Mouse (Mus musculus): ENCODE results near the gene Defa23. TPM values are rescaled to one million over a fixed set of nuclear protein-coding genes. Genes with fewer than 3 reads are reported as not detected.
"Not testable (repeated sequence)": the region's sequence is repeated elsewhere in the genome, so short reads cannot be mapped to it uniquely, and the experiment has no call there.

The Defa23 gene
- not detected in 2 replicates for polyA plus RNA-seq (2012; ENCODE audit: insufficient read depth, insufficient read length, low replicate concordance, missing spikeins)

DNA sequence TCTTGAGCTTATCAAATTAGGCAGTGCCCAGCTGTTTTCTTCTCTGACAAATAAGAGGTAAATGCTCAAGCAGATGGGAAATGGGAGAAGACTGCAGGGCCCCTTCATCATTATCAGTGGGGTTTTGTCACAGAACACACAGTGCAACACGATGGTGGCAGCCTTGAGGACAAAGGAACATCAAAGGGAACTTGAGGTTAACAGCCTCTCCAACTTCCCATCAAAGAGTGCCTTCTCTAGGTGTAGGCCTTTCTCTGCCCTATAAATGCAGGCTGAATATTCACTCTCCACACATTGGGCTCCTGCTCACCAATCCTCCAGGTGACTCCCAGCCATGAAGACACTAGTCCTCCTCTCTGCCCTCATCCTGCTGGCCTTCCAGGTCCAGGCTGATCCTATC lies at the start of gene Defa23:
TSS of gene Defa23 (plus strand) at position 301 of the 400 bp plus-strand sequence.
- no CpG with 5 or more reads among the region's 1 CpGs for WGBS
- H3K4me3 ChIP-seq (ENCODE audit: insufficient read depth, low read depth, low read length); H3K4me1 ChIP-seq (ENCODE audit: control insufficient read depth, insufficient read depth, low read length); H3K27ac ChIP-seq (ENCODE audit: insufficient read depth, low read depth, low read length): not testable (repeated sequence)

GRCm38 (mm10) chr8:21006801-21007200 lies 48.0 kb upstream of the Defa23 start:
- TF ChIP-seq POLR2A (IDR thresholded peaks at IDR 0.05; ENCODE audit: insufficient read depth, low read depth, low read length) (no peak), CTCF (IDR thresholded peaks at IDR 0.05; ENCODE audit: insufficient read depth, low read depth, low read length) (no peak)
- 20% methylated on average over 1 of the region's 1 CpGs for whole genome bisulfite sequencing
- no peak overlapping the region for H3K4me3 ChIP-seq (ENCODE audit: insufficient read depth, low read depth, low read length)
- no peak overlapping the region for H3K27ac ChIP-seq (ENCODE audit: insufficient read depth, low read depth, low read length)
- no peaks in the 10 kb centered on the region for H3K4me1 ChIP-seq (ENCODE audit: control insufficient read depth, insufficient read depth, low read length)

GRCm38 (mm10) chr8:21008578-21008977 lies 46.3 kb upstream of the Defa23 start:
- H3K27ac ChIP-seq (ENCODE audit: insufficient read depth, low read depth, low read length); H3K4me1 ChIP-seq (ENCODE audit: control insufficient read depth, insufficient read depth, low read length); H3K4me3 ChIP-seq (ENCODE audit: insufficient read depth, low read depth, low read length): not testable (repeated sequence)
- 43% methylated on average over 6 of the region's 6 CpGs for WGBS

GRCm38 (mm10) chr8:21010548-21010947 lies 44.3 kb upstream of the Defa23 start:
- 71% methylated on average over 1 of the region's 1 CpGs for WGBS
- H3K27ac ChIP-seq (ENCODE audit: insufficient read depth, low read depth, low read length), result not testable (repeated sequence)

GRCm38 (mm10) chr8:21025245-21025644 lies 29.6 kb upstream of the Defa23 start, which contains the start of gene Defa21:
Gene Defa21, plus strand, starts transcription at chr8:21025545.
- not testable (repeated sequence) for H3K27ac ChIP-seq (ENCODE audit: insufficient read depth, low read depth, low read length); H3K4me1 ChIP-seq (ENCODE audit: control insufficient read depth, insufficient read depth, low read length); H3K4me3 ChIP-seq (ENCODE audit: insufficient read depth, low read depth, low read length)
- WGBS, result no CpG with 5 or more reads among the region's 1 CpGs

More at GRCm38 (mm10) chr8:21010548-21010947, 44.3 kb upstream of the Defa23 start:
- not testable (repeated sequence) for H3K4me3 ChIP-seq (ENCODE audit: insufficient read depth, low read depth, low read length); H3K4me1 ChIP-seq (ENCODE audit: control insufficient read depth, insufficient read depth, low read length)

DNA sequence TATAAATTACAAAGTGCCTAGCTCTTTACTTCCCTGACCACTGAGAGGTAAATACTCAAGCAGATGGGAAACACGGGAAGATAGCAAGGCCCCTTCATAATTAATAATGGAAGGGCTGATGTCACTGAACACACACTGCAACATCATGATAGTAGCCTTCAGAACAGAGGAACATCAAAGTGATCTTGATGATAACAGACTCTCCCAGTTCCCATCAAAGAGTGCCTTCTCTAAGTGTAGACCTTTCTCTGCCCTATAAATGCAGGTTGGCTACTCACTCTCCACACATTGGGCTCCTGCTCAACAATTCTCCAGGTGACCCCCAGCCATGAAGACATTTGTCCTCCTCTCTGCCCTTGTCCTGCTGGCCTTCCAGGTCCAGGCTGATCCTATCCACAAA lies 9.9 kb downstream of the Defa23 start, which contains the start of gene Defa35:
TSS of gene Defa35 (plus strand) at position 301 of the 400 bp plus-strand sequence.
- H3K4me3 ChIP-seq (ENCODE audit: insufficient read depth, low read depth, low read length); H3K27ac ChIP-seq (ENCODE audit: insufficient read depth, low read depth, low read length); H3K4me1 ChIP-seq (ENCODE audit: control insufficient read depth, insufficient read depth, low read length): not testable (repeated sequence)
- 74% methylated on average over 1 of the region's 1 CpGs for WGBS

GRCm38 (mm10) chr8:21084142-21084541 lies 29.3 kb downstream of the Defa23 start, which contains the start of gene Defa25:
Gene Defa25, plus strand, starts transcription at chr8:21084442.
- not testable (repeated sequence) for H3K27ac ChIP-seq (ENCODE audit: insufficient read depth, low read depth, low read length); H3K4me1 ChIP-seq (ENCODE audit: control insufficient read depth, insufficient read depth, low read length); H3K4me3 ChIP-seq (ENCODE audit: insufficient read depth, low read depth, low read length)

- TF ChIP-seq POLR2A (IDR thresholded peaks at IDR 0.05; ENCODE audit: insufficient read depth, low read depth, low read length), result no peak
- TF ChIP-seq CTCF (IDR thresholded peaks at IDR 0.05; ENCODE audit: insufficient read depth, low read depth, low read length), result no peak
- Histone ChIP-seq H3K4me3 (ENCODE audit: insufficient read depth, low read depth, low read length) (no peak overlapping the region), H3K27ac (ENCODE audit: insufficient read depth, low read depth, low read length) (no peak overlapping the region), H3K4me1 (ENCODE audit: control insufficient read depth, insufficient read depth, low read length) (no peaks in the 10 kb centered on the region)
- WGBS, result 41% methylated on average over 4 of the region's 4 CpGs
Observed at GRCm38 (mm10) chr8:21093106-21093505, 38.3 kb downstream of the Defa23 start.

DNA sequence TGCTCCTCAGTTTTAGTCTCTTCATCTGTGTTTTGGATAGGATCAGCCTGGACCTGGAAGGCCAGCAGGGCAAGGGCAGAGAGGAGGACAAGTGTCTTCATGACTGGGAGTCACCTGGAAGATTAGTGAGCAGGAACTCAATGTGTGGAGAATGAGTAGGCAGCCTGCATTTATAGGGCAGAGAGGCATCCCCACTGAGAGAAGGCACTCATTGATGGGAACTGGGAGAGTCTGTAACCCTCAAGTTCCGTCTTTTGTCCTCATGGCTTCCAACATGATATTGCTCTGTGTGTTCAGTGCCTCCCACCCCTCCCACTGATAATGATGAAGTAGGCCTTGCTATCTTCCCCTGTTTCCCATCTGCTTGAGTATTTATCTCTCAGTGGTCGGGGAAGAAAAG lies 41.1 kb downstream of the Defa23 start, which contains the start of gene Gm14851:
TSS of gene Gm14851 (minus strand) at position 101 of the 400 bp plus-strand sequence.
- WGBS, result 78% methylated on average over 1 of the region's 2 CpGs
- not testable (repeated sequence) for H3K4me1 ChIP-seq (ENCODE audit: control insufficient read depth, insufficient read depth, low read length); H3K4me3 ChIP-seq (ENCODE audit: insufficient read depth, low read depth, low read length); H3K27ac ChIP-seq (ENCODE audit: insufficient read depth, low read depth, low read length)

Other genes with a start within 250 kb of the Defa23 start
- gene Defb33, start 162.4 kb upstream of the Defa23 start, polyA plus RNA-seq (2012; ENCODE audit: insufficient read depth, insufficient read length, low replicate concordance, missing spikeins), result not detected in 2 replicates
- not detected in 2 replicates for gene Gm15056, start 152.4 kb upstream of the Defa23 start, polyA plus RNA-seq (2012; ENCODE audit: insufficient read depth, insufficient read length, low replicate concordance, missing spikeins)
- not detected in 2 replicates for gene Gm6040, start 133.0 kb upstream of the Defa23 start, polyA plus RNA-seq (2012; ENCODE audit: insufficient read depth, insufficient read length, low replicate concordance, missing spikeins)
- not detected in 2 replicates for gene AY761185, start 110.3 kb upstream of the Defa23 start, polyA plus RNA-seq (2012; ENCODE audit: insufficient read depth, insufficient read length, low replicate concordance, missing spikeins)
- not detected in 2 replicates for gene Defa21, start 29.5 kb upstream of the Defa23 start, polyA plus RNA-seq (2012; ENCODE audit: insufficient read depth, insufficient read length, low replicate concordance, missing spikeins)
- not detected in 2 replicates for gene Defa35, start 10.0 kb downstream of the Defa23 start, polyA plus RNA-seq (2012; ENCODE audit: insufficient read depth, insufficient read length, low replicate concordance, missing spikeins)
- not detected in 2 replicates for gene Defa25, start 29.4 kb downstream of the Defa23 start, polyA plus RNA-seq (2012; ENCODE audit: insufficient read depth, insufficient read length, low replicate concordance, missing spikeins)
- not detected in 2 replicates for gene Gm14851, start 41.0 kb downstream of the Defa23 start, polyA plus RNA-seq (2012; ENCODE audit: insufficient read depth, insufficient read length, low replicate concordance, missing spikeins)
- gene Defa30, start 79.6 kb downstream of the Defa23 start, polyA plus RNA-seq (2012; ENCODE audit: insufficient read depth, insufficient read length, low replicate concordance, missing spikeins), result not detected in 2 replicates
- not detected in 2 replicates for gene Defa22, start 107.2 kb downstream of the Defa23 start, polyA plus RNA-seq (2012; ENCODE audit: insufficient read depth, insufficient read length, low replicate concordance, missing spikeins)
- not detected in 2 replicates for gene Defa31, start 136.6 kb downstream of the Defa23 start, polyA plus RNA-seq (2012; ENCODE audit: insufficient read depth, insufficient read length, low replicate concordance, missing spikeins)
- gene Gm15293, start 146.5 kb downstream of the Defa23 start, polyA plus RNA-seq (2012; ENCODE audit: insufficient read depth, insufficient read length, low replicate concordance, missing spikeins), result not detected in 2 replicates
- gene Gm15292, start 194.7 kb downstream of the Defa23 start, polyA plus RNA-seq (2012; ENCODE audit: insufficient read depth, insufficient read length, low replicate concordance, missing spikeins), result not detected in 2 replicates

Data from olfactory bulb, adult 2 months (tissue).